Mouse (Mus musculus): ENCODE measurements at regions not wholly inside any gene's neighbourhood (a gene's known extent, or its start where the extent isn't known, plus 50 kb on each side); places are given as distances from the start of the nearest gene placed in this dataset.

- Histone ChIP-seq H3K9me3 (replicated peaks; ENCODE audit: low read length) (no peaks in the 10 kb centered on the region), H3K4me3 (replicated peaks in 1 of 3; ENCODE audit: low read depth in 2 of 3, low read length in 2 of 3, poor library complexity in 1 of 3) (no peak overlapping the region), H3K36me3 (replicated peaks in 1 of 2; ENCODE audit: control insufficient read depth in 1 of 2, insufficient read depth in 1 of 2, low read length in 1 of 2) (no peaks in the 10 kb centered on the region), H3K27ac (ENCODE audit: insufficient read depth, low read depth) (no peak overlapping the region), H3K9ac (ENCODE audit: insufficient read depth, low read depth) (no peak overlapping the region), H3K27me3 (replicated peaks) (no peaks in the 10 kb centered on the region), H3K79me2 (replicated peaks; ENCODE audit: control insufficient read depth, extremely low read depth, insufficient read depth, poor library complexity, severe bottlenecking) (no peaks in the 10 kb centered on the region), H3K4me2 (ENCODE audit: insufficient read depth, low read depth, poor library complexity, severe bottlenecking) (no peak overlapping the region), H3K4me1 (ENCODE audit: control insufficient read depth in 1 of 2, insufficient read depth in 2 of 2) (no peaks in the 10 kb centered on the region)
- in situ Hi-C loops (cut with MboI; ENCODE audit: low pct_ligation_motif_present, low pct_unique_long_range_greater_than_20kb, low sequenced_read_pairs), result no loop called here
- TF ChIP-seq PAX5 (IDR thresholded peaks at IDR 0.05; ENCODE audit: low read length) (no peak), USF2 (conservative IDR thresholded peaks at IDR 0.05; ENCODE audit: low read depth, low read length) (no peak), MEF2A (IDR thresholded peaks at IDR 0.05; ENCODE audit: borderline replicate concordance, low read depth, low read length) (no peak), KAT2A (IDR thresholded peaks at IDR 0.05; ENCODE audit: insufficient replicate concordance, low read length) (no peak), NRF1 (IDR thresholded peaks at IDR 0.05; ENCODE audit: low read depth, low read length) (no peak), ZMIZ1 (IDR thresholded peaks at IDR 0.05; ENCODE audit: low read depth, low read length) (no peak), ZC3H11A (IDR thresholded peaks at IDR 0.05; ENCODE audit: low read depth, low read length) (no peak), CHD1 (IDR thresholded peaks at IDR 0.05; ENCODE audit: low read depth, low read length) (no peak), SIN3A (IDR thresholded peaks at IDR 0.05; ENCODE audit: low read length) (no peak), RAD21 (IDR thresholded peaks at IDR 0.05; ENCODE audit: low read depth, low read length) (no peak), POLR2A (IDR thresholded peaks at IDR 0.05; ENCODE audit: low read depth, low read length) (no peak), POLR2AphosphoS2 (IDR thresholded peaks at IDR 0.05; ENCODE audit: low read depth, low read length) (no peak), TBP (conservative IDR thresholded peaks at IDR 0.05; ENCODE audit: low read depth, low read length) (no peak), ZNF384 (IDR thresholded peaks at IDR 0.05; ENCODE audit: low read depth, low read length) (no peak), GABPA (IDR thresholded peaks at IDR 0.05; ENCODE audit: insufficient replicate concordance, low read depth, low read length) (no peak), MAFK (IDR thresholded peaks at IDR 0.05; ENCODE audit: insufficient replicate concordance, low read length) (no peak), EP300 (IDR thresholded peaks at IDR 0.05; ENCODE audit: low read length) (no peak), RCOR1 (conservative IDR thresholded peaks at IDR 0.05; ENCODE audit: low read depth, low read length) (no peak), BHLHE40 (IDR thresholded peaks at IDR 0.05; ENCODE audit: low read depth, low read length) (no peak)
- DNase-seq (ENCODE audit: extremely low read depth), result no peak
- dilution Hi-C loops (cut with MboI; ENCODE audit: extremely low pct_ligation_motif_present, extremely low pct_unique_long_range_greater_than_20kb, low sequenced_read_pairs), result no loop called here
Measured at GRCm38 (mm10) chr1:75935866-75936265, 389.8 kb downstream of the Slc4a3 start.

DNA sequence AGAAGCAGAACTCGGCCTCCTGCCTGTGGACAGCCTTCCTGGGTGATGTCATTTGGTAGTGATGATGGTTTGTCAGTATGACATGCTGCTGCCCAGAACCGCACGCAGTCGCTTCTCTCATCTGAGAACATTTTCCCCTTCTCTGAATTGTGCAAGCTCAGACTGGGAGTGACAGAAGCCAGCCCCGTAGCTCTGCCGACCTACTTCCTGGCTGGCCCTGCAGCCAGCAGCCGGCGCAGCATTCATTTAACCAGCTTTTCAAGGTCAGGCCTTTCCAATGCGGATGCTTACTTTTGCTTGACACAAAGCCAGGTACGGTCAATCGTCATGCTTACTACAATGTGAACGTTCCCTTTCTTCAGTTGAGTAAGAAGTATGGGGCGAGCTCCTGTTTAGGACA is 390.5 kb downstream of the Slc4a3 start:
- Histone ChIP-seq H3K79me2 (replicated peaks; ENCODE audit: control insufficient read depth, extremely low read depth, insufficient read depth, poor library complexity, severe bottlenecking) (no peaks in the 10 kb centered on the region), H3K9me3 (replicated peaks; ENCODE audit: low read length) (no peaks in the 10 kb centered on the region), H3K4me1 (ENCODE audit: control insufficient read depth in 1 of 2, insufficient read depth in 2 of 2) (no peaks in the 10 kb centered on the region), H3K27me3 (replicated peaks) (no peaks in the 10 kb centered on the region), H3K27ac (ENCODE audit: insufficient read depth, low read depth) (no peak overlapping the region), H3K36me3 (replicated peaks in 1 of 2; ENCODE audit: control insufficient read depth in 1 of 2, insufficient read depth in 1 of 2, low read length in 1 of 2) (no peaks in the 10 kb centered on the region), H3K4me3 (replicated peaks in 1 of 3; ENCODE audit: low read depth in 2 of 3, low read length in 2 of 3, poor library complexity in 1 of 3) (no peak overlapping the region), H3K4me2 (ENCODE audit: insufficient read depth, low read depth, poor library complexity, severe bottlenecking) (no peak overlapping the region), H3K9ac (ENCODE audit: insufficient read depth, low read depth) (no peak overlapping the region)
- in situ Hi-C loops (cut with MboI; ENCODE audit: low pct_ligation_motif_present, low pct_unique_long_range_greater_than_20kb, low sequenced_read_pairs), result no loop called here
- no peak for DNase-seq (ENCODE audit: extremely low read depth)
- TF ChIP-seq MYC (IDR thresholded peaks at IDR 0.05; ENCODE audit: low read depth, low read length) (no peak), KAT2A (IDR thresholded peaks at IDR 0.05; ENCODE audit: insufficient replicate concordance, low read length) (no peak), RCOR1 (conservative IDR thresholded peaks at IDR 0.05; ENCODE audit: low read depth, low read length) (no peak), POLR2A (IDR thresholded peaks at IDR 0.05; ENCODE audit: low read depth, low read length) (no peak), CTCF (conservative IDR thresholded peaks at IDR 0.05 in 1 of 2, IDR thresholded peaks at IDR 0.05 in 1 of 2; ENCODE audit: low read depth in 2 of 2, low read length in 2 of 2) (no peak), POLR2AphosphoS2 (IDR thresholded peaks at IDR 0.05; ENCODE audit: low read depth, low read length) (no peak), MXI1 (IDR thresholded peaks at IDR 0.05; ENCODE audit: low read depth, low read length) (no peak), ZMIZ1 (IDR thresholded peaks at IDR 0.05; ENCODE audit: low read depth, low read length) (no peak), USF2 (conservative IDR thresholded peaks at IDR 0.05; ENCODE audit: low read depth, low read length) (no peak), ZNF384 (IDR thresholded peaks at IDR 0.05; ENCODE audit: low read depth, low read length) (no peak)
- dilution Hi-C loops (cut with MboI; ENCODE audit: extremely low pct_ligation_motif_present, extremely low pct_unique_long_range_greater_than_20kb, low sequenced_read_pairs), result no loop called here

Measured in CH12.LX (cell line).